Mouse (Mus musculus) hindbrain, embryonic 11.5 days (tissue): ENCODE measurements around the gene Cc2d2b. TPM values are rescaled to one million over a fixed set of nuclear protein-coding genes. Genes with fewer than 3 reads are reported as not detected.
A peak's percentile ranks its signal among the peaks of the same experiment; 100 is the strongest.

Source experiments
- ATAC-seq: fragments of 200-750 bp; cut with Nextera tagmentation; 2 replicates; pipeline ENCODE4 v1.8.0; 2017; ENCODE audit warnings: mild to moderate bottlenecking, moderate TSS enrichment, moderate library complexity; ENCODE audit not compliant: low FRiP score
- DNase-seq: peaks from one replicate; pipeline ENCODE4 v3.0.0-alpha.2; 2015; ENCODE audit warnings: low spot score
- H3K27ac ChIP-seq: fragments of 300-500 bp; sonication (generic); 2 replicates; pipeline ENCODE4 v1.5.1; 2014; ENCODE audit warnings: mild to moderate bottlenecking, low read depth, low read length
- H3K27me3 ChIP-seq: fragments of 300-500 bp; sonication (generic); 2 replicates; pipeline ENCODE4 v1.6.1; 2014; ENCODE audit warnings: mild to moderate bottlenecking, low read length, moderate library complexity, mixed read lengths; ENCODE audit not compliant: control insufficient read depth, insufficient read depth
- H3K36me3 ChIP-seq: fragments of 300-500 bp; sonication (generic); 2 replicates; pipeline ENCODE4 v1.6.1; 2014; ENCODE audit warnings: mild to moderate bottlenecking, low read length, moderate library complexity, mixed read lengths; ENCODE audit not compliant: control insufficient read depth, insufficient read depth
- H3K4me1 ChIP-seq: fragments of 300-500 bp; sonication (generic); replicated peaks from 2 replicates; pipeline ENCODE4 v1.6.1; 2014; ENCODE audit warnings: low read length, mixed read lengths; ENCODE audit not compliant: control insufficient read depth, insufficient read depth
- H3K4me2 ChIP-seq: fragments of 300-500 bp; sonication (generic); replicated peaks from 2 replicates; pipeline ENCODE4 v1.6.1; 2014; ENCODE audit warnings: mild to moderate bottlenecking, low read depth, low read length
- H3K4me3 ChIP-seq: fragments of 300-500 bp; sonication (generic); 2 replicates; pipeline ENCODE4 v1.5.1; 2014; ENCODE audit warnings: low read depth, low read length
- H3K9ac ChIP-seq: fragments of 300-500 bp; sonication (generic); 2 replicates; pipeline ENCODE4 v1.6.1; 2014; ENCODE audit warnings: low read depth, low read length
- H3K9me3 ChIP-seq: fragments of 300-500 bp; sonication (generic); 2 replicates; pipeline ENCODE4 v1.6.1; 2016; ENCODE audit warnings: low read length; ENCODE audit not compliant: control insufficient read depth
- WGBS: fragments of 180-500 bp; shearing (Covaris S2); extraction: QIAGEN DNeasy Blood & Tissue Kit; methylation state at CpG from one replicate; pipeline ENCODE4 v1.1.7; 2014; 5-methylcytosine and 5-hydroxymethylcytosine counted together
- polyA plus RNA-seq: library from polyadenylated mRNA; unstranded; fragments of >200 nt; fragmentation: Nextera tagmentation; extraction: Ambion mirVana; gene quantifications from 2 replicates; pipeline ENCODE4 v1.2.1, GENCODE M21; 2014

Cc2d2b gene
- polyA plus RNA-seq, 1 experiment from 2014 or later: 0.20 TPM

- no peaks in the 10 kb centered on the region for H3K9me3 ChIP-seq
- H3K27ac ChIP-seq: no peak overlapping the region
- DNase-seq: peak; percentile 90
- H3K9ac ChIP-seq: peak overlapping the region; percentile 40
- peak; percentile 95 for ATAC-seq
- no peaks in the 10 kb centered on the region for H3K36me3 ChIP-seq
- peak overlapping the region; percentile 27; the same call in 1 of the 2 replicates for H3K4me2 ChIP-seq
- no peaks in the 10 kb centered on the region for H3K4me1 ChIP-seq
- no peak overlapping the region for H3K4me3 ChIP-seq
- 23% methylated on average over 17 of the region's 17 CpGs for WGBS
- no peaks in the 10 kb centered on the region for H3K27me3 ChIP-seq
These were observed 11.7 kb upstream of the Cc2d2b start for GRCm38 (mm10) chr19:40736680-40737512.

GRCm38 (mm10) chr19:40737613-40738012 is 10.9 kb upstream of the Cc2d2b start:
- Histone ChIP-seq H3K27me3 (no peaks in the 10 kb centered on the region), H3K9me3 (no peaks in the 10 kb centered on the region), H3K27ac (no peak overlapping the region), H3K4me1 (no peaks in the 10 kb centered on the region), H3K36me3 (no peaks in the 10 kb centered on the region), H3K4me2 (0 out of 2 replicates have a peak overlapping the region, but pooled peaks have one; percentile 15), H3K4me3 (no peak overlapping the region), H3K9ac (peak overlapping the region; percentile 40)
- no peak for DNase-seq
- ATAC-seq: no peak; the same call in 1 of the 2 replicates
- whole genome bisulfite sequencing: 77% methylated on average over 5 of the region's 5 CpGs

GRCm38 (mm10) chr19:40738683-40739324 is 9.7 kb upstream of the Cc2d2b start:
- WGBS: 87% methylated on average over 13 of the region's 13 CpGs
- H3K27me3 ChIP-seq: no peaks in the 10 kb centered on the region
- DNase-seq (no peak), ATAC-seq (no peak)
- no peak overlapping the region for H3K4me3 ChIP-seq
- no peaks in the 10 kb centered on the region for H3K4me1 ChIP-seq
- H3K36me3 ChIP-seq: no peaks in the 10 kb centered on the region
- no peak overlapping the region for H3K4me2 ChIP-seq
- no peak overlapping the region for H3K9ac ChIP-seq
- H3K9me3 ChIP-seq: no peaks in the 10 kb centered on the region
- H3K27ac ChIP-seq: no peak overlapping the region

GRCm38 (mm10) chr19:40746603-40747002 is 1.9 kb upstream of the Cc2d2b start:
- H3K4me3 ChIP-seq: no peak overlapping the region
- no peak overlapping the region for H3K9ac ChIP-seq
- no peaks in the 10 kb centered on the region for H3K27me3 ChIP-seq
- no peaks in the 10 kb centered on the region for H3K4me1 ChIP-seq
- DNase-seq: no peak
- ATAC-seq: no peak
- no peak overlapping the region for H3K4me2 ChIP-seq
- no peaks in the 10 kb centered on the region for H3K9me3 ChIP-seq
- WGBS: 53% methylated on average over 4 of the region's 4 CpGs
- no peak overlapping the region for H3K27ac ChIP-seq
- no peaks in the 10 kb centered on the region for H3K36me3 ChIP-seq

GRCm38 (mm10) chr19:40754311-40754710 is 5.8 kb downstream of the Cc2d2b start:
- Histone ChIP-seq H3K36me3 (no peaks in the 10 kb centered on the region), H3K27me3 (no peaks in the 10 kb centered on the region), H3K9ac (no peak overlapping the region), H3K9me3 (no peaks in the 10 kb centered on the region), H3K4me1 (no peaks in the 10 kb centered on the region), H3K4me3 (no peak overlapping the region), H3K4me2 (no peak overlapping the region), H3K27ac (no peak overlapping the region)
- WGBS: 77% methylated on average over 2 of the region's 2 CpGs
- no peak for ATAC-seq
- peak; percentile 62 for DNase-seq

- no peak overlapping the region for H3K27ac ChIP-seq
- no peak overlapping the region for H3K9ac ChIP-seq
- 81% methylated on average over 2 of the region's 2 CpGs for WGBS
- no peak overlapping the region for H3K4me3 ChIP-seq
- no peaks in the 10 kb centered on the region for H3K4me1 ChIP-seq
- no peaks in the 10 kb centered on the region for H3K9me3 ChIP-seq
- no peak for DNase-seq
- no peak overlapping the region for H3K4me2 ChIP-seq
- H3K27me3 ChIP-seq: no peaks in the 10 kb centered on the region
- H3K36me3 ChIP-seq: no peaks in the 10 kb centered on the region
- ATAC-seq: no peak
These were observed 11.5 kb downstream of the Cc2d2b start for GRCm38 (mm10) chr19:40760071-40760470.

GRCm38 (mm10) chr19:40762023-40762759 is 13.6 kb downstream of the Cc2d2b start:
- no peak for DNase-seq
- Histone ChIP-seq H3K9ac (peak overlapping the region; percentile 38; the same call in 1 of the 2 replicates), H3K9me3 (no peaks in the 10 kb centered on the region), H3K4me2 (peak overlapping the region; percentile 27), H3K27ac (no peak overlapping the region), H3K4me3 (peak overlapping the region; percentile 23), H3K27me3 (no peaks in the 10 kb centered on the region), H3K4me1 (no peaks in the 10 kb centered on the region), H3K36me3 (no peaks in the 10 kb centered on the region)
- no peak for ATAC-seq
- WGBS: 38% methylated on average over 22 of the region's 22 CpGs

GRCm38 (mm10) chr19:40767189-40767588 is 18.6 kb downstream of the Cc2d2b start:
- Histone ChIP-seq H3K4me1 (no peaks in the 10 kb centered on the region), H3K27me3 (no peaks in the 10 kb centered on the region), H3K4me2 (no peak overlapping the region), H3K4me3 (no peak overlapping the region), H3K9me3 (no peaks in the 10 kb centered on the region), H3K36me3 (no peaks in the 10 kb centered on the region), H3K27ac (no peak overlapping the region), H3K9ac (no peak overlapping the region)
- no peak for ATAC-seq
- no peak for DNase-seq
- 87% methylated on average over 2 of the region's 2 CpGs for WGBS
